Mouse (Mus musculus) ES-Bruce4 (cell line): ENCODE results near the gene Exoc4.

Experiments
- CTCF ChIP-seq: IDR thresholded peaks from one replicate; pipeline ENCODE4 v1.8.1; 2011; ENCODE audit warnings: low read depth, low read length
- POLR2A ChIP-seq: IDR thresholded peaks from one replicate; pipeline ENCODE4 v1.8.1; 2011; ENCODE audit warnings: low read length; ENCODE audit not compliant: insufficient read depth

DNA sequence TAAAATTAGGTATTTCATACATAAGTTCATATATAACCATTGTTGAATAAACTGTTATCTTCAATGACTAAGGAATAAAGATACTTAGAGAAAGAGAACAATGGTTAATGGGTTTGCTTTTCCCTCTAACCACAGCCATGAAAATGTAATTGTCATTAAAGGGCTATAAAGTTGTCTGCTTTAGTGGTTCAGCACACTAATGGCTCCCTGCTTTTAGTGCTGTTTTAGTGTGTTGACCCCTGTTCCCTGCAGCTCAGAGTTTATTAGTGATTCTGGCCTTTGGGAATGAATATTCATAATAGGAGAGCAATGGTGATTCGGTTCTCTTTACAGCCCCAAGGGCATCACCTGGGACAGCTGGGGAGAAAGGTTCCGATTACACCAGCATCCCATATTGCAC, 483.3 kb downstream of the Exoc4 start:
- TF ChIP-seq POLR2A = no peak
- TF ChIP-seq CTCF = no peak
